Mouse (Mus musculus): ENCODE results near the gene Mbtd1. TPM values are rescaled to one million over a fixed set of nuclear protein-coding genes. Genes with fewer than 3 reads are reported as not detected.

The Mbtd1 gene
- polyA plus RNA-seq, 1 experiment from 2014 or later = 5.1 TPM

DNA sequence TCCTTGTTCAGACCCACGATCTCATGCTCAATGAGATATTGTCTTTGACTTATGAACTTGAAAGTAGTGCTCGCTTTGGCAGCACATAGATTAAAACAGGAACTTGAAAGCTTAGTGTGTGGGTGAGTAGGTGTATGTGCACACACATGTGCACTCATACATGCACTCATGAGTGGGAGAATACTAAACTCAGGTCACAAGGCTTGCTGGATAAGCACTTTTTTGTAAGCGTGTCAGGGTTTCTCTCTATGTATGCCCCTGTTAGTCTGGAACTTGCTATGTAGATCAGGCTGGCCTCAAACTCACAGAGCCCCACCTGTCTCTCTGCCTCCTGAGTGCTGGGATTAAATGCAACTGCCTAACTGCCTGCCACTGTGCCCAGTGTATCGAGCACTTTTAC is 101.4 kb downstream of the Mbtd1 start:
- Histone ChIP-seq H3K9me3 (replicated peaks) (no peaks in the 10 kb centered on the region), H3K4me1 (replicated peaks) (peaks cover 15% of the 10 kb centered on the region), H3K27ac (replicated peaks) (no peak overlapping the region), H3K27me3 (no peaks in the 10 kb centered on the region), H3K4me3 (replicated peaks) (no peak overlapping the region), H3K9ac (no peak overlapping the region), H3K36me3 (replicated peaks) (no peaks in the 10 kb centered on the region), H3K4me2 (no peak overlapping the region)
- ATAC-seq (ENCODE audit: insufficient read depth) = no peak
- WGBS (ENCODE audit: insufficient replicate concordance) = 62% methylated on average over 4 of the region's 4 CpGs

DNA sequence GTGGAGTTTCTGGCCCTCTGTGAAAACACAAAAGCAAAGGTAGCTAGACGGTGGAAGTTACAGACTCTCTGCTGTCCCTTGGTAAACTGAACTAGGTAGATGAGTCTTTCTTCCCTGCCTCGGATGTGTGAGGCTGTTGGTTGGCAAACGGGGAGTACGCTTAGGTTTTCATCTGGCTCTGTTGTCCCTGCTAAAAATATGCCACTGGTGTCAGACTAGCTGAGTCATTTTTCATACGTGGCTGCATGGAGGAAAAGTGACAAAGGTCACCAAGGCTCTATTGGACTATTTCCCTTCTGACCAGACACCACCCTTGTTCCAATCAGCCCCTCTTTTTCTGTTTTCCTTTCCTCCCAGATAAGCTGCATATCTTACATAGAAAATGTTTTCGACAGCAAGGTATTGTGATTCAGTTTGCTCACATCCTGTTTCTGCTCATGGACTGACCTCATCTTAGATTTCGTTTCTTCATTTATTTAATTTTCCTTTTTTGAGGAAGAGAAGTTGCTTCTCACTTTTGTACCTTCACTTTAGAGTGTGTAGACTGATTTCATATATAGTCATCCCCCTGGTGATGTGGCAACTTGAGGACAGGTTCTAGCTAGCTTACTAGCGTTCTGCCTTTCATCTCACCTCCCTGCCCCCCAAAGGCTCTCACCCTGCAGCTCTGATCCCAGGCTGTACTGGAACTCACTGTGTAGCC is 102.1 kb downstream of the Mbtd1 start:
- H3K27ac ChIP-seq (replicated peaks) = peak overlapping the region; percentile 48
- H3K4me1 ChIP-seq (replicated peaks) = peaks cover 15% of the 10 kb centered on the region
- ATAC-seq (ENCODE audit: insufficient read depth) = 0 out of 2 replicates have a peak, but pooled peaks have one; percentile 31
- H3K9me3 ChIP-seq (replicated peaks) = no peaks in the 10 kb centered on the region
- no peak overlapping the region for H3K9ac ChIP-seq
- H3K27me3 ChIP-seq = no peaks in the 10 kb centered on the region
- H3K4me2 ChIP-seq = no peak overlapping the region
- H3K4me3 ChIP-seq (replicated peaks) = no peak overlapping the region
- WGBS (ENCODE audit: insufficient replicate concordance) = 25% methylated on average over 8 of the region's 8 CpGs
- H3K36me3 ChIP-seq (replicated peaks) = no peaks in the 10 kb centered on the region

DNA sequence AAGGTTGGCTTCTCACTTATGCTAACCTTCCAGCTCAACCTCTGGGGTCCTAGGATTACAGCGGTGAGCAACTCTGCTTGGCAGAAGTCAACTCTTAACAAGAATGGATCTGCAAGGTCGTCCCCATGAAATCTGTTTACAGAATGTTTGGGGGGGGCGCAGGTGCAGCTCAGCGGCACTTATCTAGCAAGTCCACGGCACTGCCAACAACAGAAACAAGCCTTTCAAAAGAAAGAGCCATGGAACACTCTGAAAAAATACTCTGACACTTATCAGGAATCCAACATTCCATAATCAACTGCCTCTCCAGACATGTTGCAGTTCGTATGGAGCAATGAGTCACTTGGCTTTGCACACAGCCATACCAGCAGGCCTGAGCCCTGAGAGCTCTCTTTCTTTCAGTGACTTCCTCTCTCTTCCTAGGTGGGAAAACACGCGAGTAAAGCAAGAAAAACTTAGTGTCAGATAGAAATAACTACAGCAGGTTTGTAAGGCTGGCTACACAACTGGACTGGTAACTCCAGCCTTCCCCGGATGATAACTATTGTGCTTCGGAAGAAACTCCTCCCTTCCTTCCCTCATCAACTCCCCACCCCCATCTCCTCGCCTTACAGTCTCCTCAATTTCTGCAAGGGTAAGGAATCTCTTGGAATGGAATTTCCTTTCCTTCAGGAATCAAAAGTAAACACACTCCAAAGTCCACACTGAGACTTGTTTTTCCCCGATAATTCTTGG is 102.8 kb downstream of the Mbtd1 start:
- Histone ChIP-seq H3K4me2 (no peak overlapping the region), H3K4me3 (replicated peaks) (no peak overlapping the region), H3K27me3 (no peaks in the 10 kb centered on the region), H3K9me3 (replicated peaks) (no peaks in the 10 kb centered on the region), H3K36me3 (replicated peaks) (no peaks in the 10 kb centered on the region), H3K4me1 (replicated peaks) (peaks cover 15% of the 10 kb centered on the region), H3K9ac (no peak overlapping the region), H3K27ac (replicated peaks) (peak overlapping the region; percentile 48)
- WGBS (ENCODE audit: insufficient replicate concordance) = 43% methylated on average over 12 of the region's 12 CpGs
- ATAC-seq (ENCODE audit: insufficient read depth) = no peak

DNA sequence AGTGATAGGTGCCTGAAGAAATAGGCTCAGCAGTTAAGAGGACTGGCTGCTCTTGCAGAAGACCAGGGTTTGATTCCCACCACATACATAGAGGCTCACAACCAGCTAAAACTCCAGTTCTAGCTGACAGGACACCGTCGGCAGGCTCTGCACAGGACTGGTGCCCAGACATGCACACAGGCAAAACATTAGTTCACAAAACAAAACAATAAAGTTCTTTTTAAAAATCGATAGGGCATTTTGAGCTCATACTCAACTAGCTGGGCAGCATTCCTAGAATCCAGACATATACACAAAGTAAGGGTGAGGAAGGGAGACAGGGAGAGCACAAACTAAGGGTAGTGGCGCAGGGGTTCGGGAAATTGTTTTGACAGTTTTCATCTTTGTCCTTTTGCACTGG is 108.9 kb downstream of the Mbtd1 start:
- H3K4me3 ChIP-seq (replicated peaks) = peak overlapping the region; percentile 94
- H3K27ac ChIP-seq (replicated peaks) = peak overlapping the region; percentile 99
- no peaks in the 10 kb centered on the region for H3K36me3 ChIP-seq (replicated peaks)
- no peaks in the 10 kb centered on the region for H3K27me3 ChIP-seq
- H3K4me1 ChIP-seq (replicated peaks) = peaks cover 49% of the 10 kb centered on the region
- H3K9ac ChIP-seq = peak overlapping the region; percentile 69
- WGBS (ENCODE audit: insufficient replicate concordance) = 53% methylated on average over 5 of the region's 5 CpGs
- no peaks in the 10 kb centered on the region for H3K9me3 ChIP-seq (replicated peaks)
- no peak for ATAC-seq (ENCODE audit: insufficient read depth)
- peak overlapping the region; percentile 97 for H3K4me2 ChIP-seq

DNA sequence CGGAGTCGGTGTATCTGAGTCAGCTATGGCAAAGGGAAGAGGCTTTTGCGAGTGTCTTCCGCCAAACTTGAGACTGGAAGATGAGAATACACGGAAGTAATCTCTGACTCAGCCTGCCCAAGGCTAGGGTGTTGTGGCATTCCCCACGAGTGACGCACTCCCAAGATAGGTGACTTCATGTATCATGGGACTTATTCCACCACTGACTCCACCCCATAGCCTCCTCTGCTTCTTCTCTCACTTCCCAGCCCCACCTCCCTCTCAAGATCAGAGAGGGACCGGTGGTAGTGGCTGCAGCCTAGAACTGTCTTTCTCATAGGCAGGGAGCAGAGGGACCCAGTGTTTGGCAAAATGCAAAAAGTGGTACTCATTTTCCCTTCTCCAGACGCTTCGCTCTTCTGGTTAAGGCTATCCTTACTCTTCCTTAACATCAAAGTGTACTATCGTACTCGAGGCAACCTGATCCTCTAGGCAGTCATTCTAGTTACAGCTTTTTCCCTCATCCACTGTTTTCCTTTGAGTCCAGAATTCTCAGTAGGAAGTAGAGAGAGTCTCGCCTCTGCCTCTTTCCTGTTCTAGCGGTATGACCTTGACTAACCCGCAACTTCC is 109.6 kb downstream of the Mbtd1 start:
- no peaks in the 10 kb centered on the region for H3K27me3 ChIP-seq
- H3K4me1 ChIP-seq (replicated peaks) = peaks cover 54% of the 10 kb centered on the region
- H3K27ac ChIP-seq (replicated peaks) = peak overlapping the region; percentile 99
- H3K9me3 ChIP-seq (replicated peaks) = no peaks in the 10 kb centered on the region
- H3K4me3 ChIP-seq (replicated peaks) = peak overlapping the region; percentile 94
- WGBS (ENCODE audit: insufficient replicate concordance) = 1% methylated on average over 15 of the region's 15 CpGs
- H3K4me2 ChIP-seq = peak overlapping the region; percentile 97
- ATAC-seq (ENCODE audit: insufficient read depth) = peak; percentile 72
- H3K36me3 ChIP-seq (replicated peaks) = no peaks in the 10 kb centered on the region
- peak overlapping the region; percentile 69 for H3K9ac ChIP-seq

DNA sequence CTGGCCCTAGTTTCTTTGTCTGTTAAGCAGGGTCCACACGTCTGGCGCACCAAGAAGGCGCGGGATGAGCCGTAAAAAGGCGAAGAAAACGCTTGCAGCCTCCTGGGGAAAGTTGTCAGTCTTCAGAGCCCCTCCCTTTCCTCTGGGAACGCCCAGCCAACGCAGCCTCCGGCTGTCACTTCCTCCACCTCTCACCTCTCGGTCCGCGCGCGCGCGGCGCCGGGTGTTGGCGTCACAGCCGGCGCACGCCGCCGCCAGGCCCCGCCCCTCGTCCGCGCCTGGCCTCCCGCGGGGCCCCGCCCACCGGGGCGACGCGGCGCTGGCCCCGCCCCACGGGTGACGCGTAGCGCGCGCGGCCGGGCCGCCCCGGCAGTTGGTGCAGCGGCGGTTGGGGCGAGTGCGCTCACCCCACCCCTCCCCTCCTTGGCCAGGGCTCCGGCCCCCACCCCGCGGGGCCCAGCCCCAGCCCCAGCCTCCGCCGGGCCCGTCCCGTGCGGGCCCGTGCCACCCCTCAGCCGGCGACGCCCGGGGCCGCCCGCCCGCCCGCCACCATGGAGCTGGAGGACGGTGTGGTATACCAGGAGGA is 110.2 kb downstream of the Mbtd1 start, which contains the start of gene Spag9:
Spag9 (plus strand) TSS at position 372 of the 586 bp plus-strand sequence.
- no peaks in the 10 kb centered on the region for H3K27me3 ChIP-seq
- H3K27ac ChIP-seq (replicated peaks) = peak within 1 kb of the TSS; percentile 99
- peak within 1 kb of the TSS; percentile 97 for H3K4me2 ChIP-seq
- ATAC-seq (ENCODE audit: insufficient read depth) = peak; percentile 92
- H3K4me3 ChIP-seq (replicated peaks) = peak within 1 kb of the TSS; percentile 94
- WGBS (ENCODE audit: insufficient replicate concordance) = under 1% methylated on average over 68 of the region's 70 CpGs
- no peaks in the 10 kb centered on the region for H3K36me3 ChIP-seq (replicated peaks)
- H3K9ac ChIP-seq = peak within 1 kb of the TSS; percentile 96
- peaks cover 55% of the 10 kb centered on the region for H3K4me1 ChIP-seq (replicated peaks)
- H3K9me3 ChIP-seq (replicated peaks) = no peaks in the 10 kb centered on the region

Other genes with a start within 250 kb of the Mbtd1 start
- 12.5 and 13.3 TPM in 2 replicates for gene Utp18, start 86 bp upstream of the Mbtd1 start, polyA plus RNA-seq (2015; fragmentation: Nextera tagmentation; extraction: Ambion mirVana)
- gene Nme2, start 70.4 kb downstream of the Mbtd1 start, polyA plus RNA-seq (2015; fragmentation: Nextera tagmentation; extraction: Ambion mirVana) = 102 and 125 TPM in 2 replicates
- 187 and 209 TPM in 2 replicates for gene Gm20390, start 82.4 kb downstream of the Mbtd1 start, polyA plus RNA-seq (2015; fragmentation: Nextera tagmentation; extraction: Ambion mirVana)
- 105 and 107 TPM in 2 replicates for gene Nme1, start 82.7 kb downstream of the Mbtd1 start, polyA plus RNA-seq (2015; fragmentation: Nextera tagmentation; extraction: Ambion mirVana)
- gene Spag9, start 110.2 kb downstream of the Mbtd1 start, polyA plus RNA-seq (2015; fragmentation: Nextera tagmentation; extraction: Ambion mirVana) = 9.2 and 10.4 TPM in 2 replicates

Measured in liver, embryonic 15.5 days (tissue).